Mouse (Mus musculus) ES-E14 (cell line): ENCODE data around the gene Dtd1. TPM values are rescaled to one million over a fixed set of nuclear protein-coding genes. Genes with fewer than 3 reads are reported as not detected.

Experiments
- DNase-seq: peaks from one replicate; pipeline ENCODE4 v3.0.0-alpha.2; 2013; ENCODE audit warnings: low read depth, low spot score
- H3K27ac ChIP-seq: 2 replicates; pipeline ENCODE4 v1.5.1; 2012; ENCODE audit warnings: low read depth, mild to moderate bottlenecking, low read length, moderate library complexity, mixed read lengths; ENCODE audit not compliant: poor library complexity, insufficient read depth, severe bottlenecking
- H3K36me3 ChIP-seq: 2 replicates; pipeline ENCODE4 v1.6.1; 2012; ENCODE audit warnings: mild to moderate bottlenecking, low read length, moderate library complexity, mixed read lengths; ENCODE audit not compliant: control insufficient read depth, poor library complexity, insufficient read depth, severe bottlenecking
- H3K4me1 ChIP-seq, 2 experiments: fragments of 150-350 bp in 1 of 2; sonication (generic) in 1 of 2; 2 replicates each; pipeline ENCODE4 v1.6.1; 2012; ENCODE audit warnings: low read length in 2 of 2, mild to moderate bottlenecking in 1 of 2, mixed read lengths in 1 of 2; ENCODE audit not compliant: control insufficient read depth in 2 of 2, insufficient read depth in 2 of 2, poor library complexity in 1 of 2
- H3K4me3 ChIP-seq, 2 experiments: fragments of 150-350 bp in 1 of 2; sonication (generic) in 1 of 2; 2 replicates each; pipeline ENCODE4 v1.5.1; 2012; ENCODE audit warnings: low read length in 2 of 2, low read depth in 1 of 2, mild to moderate bottlenecking in 1 of 2, mixed read lengths in 1 of 2; ENCODE audit not compliant: insufficient read depth in 1 of 2, poor library complexity in 1 of 2, severe bottlenecking in 1 of 2
- H3K9ac ChIP-seq: 2 replicates; pipeline ENCODE4 v1.6.1; 2012; ENCODE audit warnings: low read depth, mild to moderate bottlenecking, low read length, mixed read lengths; ENCODE audit not compliant: poor library complexity, insufficient read depth, severe bottlenecking
- H3K9me3 ChIP-seq: fragments of 150-350 bp; sonication (generic); 2 replicates; pipeline ENCODE4 v1.6.1; 2012; ENCODE audit warnings: low read depth, mild to moderate bottlenecking, low read length; ENCODE audit not compliant: control insufficient read depth, insufficient read depth
- CHD2 ChIP-seq: IDR thresholded peaks from 2 replicates; pipeline ENCODE4 v1.6.1; 2014; ENCODE audit warnings: mild to moderate bottlenecking, low read depth, low read length, inconsistent platforms
- HCFC1 ChIP-seq: IDR thresholded peaks from 2 replicates; pipeline ENCODE4 v1.6.1; 2012; ENCODE audit warnings: low read length, inconsistent platforms, borderline replicate concordance; ENCODE audit not compliant: insufficient read depth
- MAFK ChIP-seq: IDR thresholded peaks from 2 replicates; pipeline ENCODE4 v1.6.1; 2014; ENCODE audit warnings: mild to moderate bottlenecking, low read depth, low read length, inconsistent platforms; ENCODE audit not compliant: insufficient read depth
- ZC3H11A ChIP-seq: IDR thresholded peaks from 2 replicates; pipeline ENCODE4 v1.6.1; 2012; ENCODE audit warnings: low read depth, mild to moderate bottlenecking, inconsistent platforms, low read length, borderline replicate concordance
- ZNF384 ChIP-seq: IDR thresholded peaks from 2 replicates; pipeline ENCODE4 v1.6.1; 2012; ENCODE audit warnings: low read depth, low read length, inconsistent platforms
- in situ Hi-C, 2 experiments: fragments of 600-800 bp; cut with MboI; formaldehyde crosslinking; loops; one replicate each; pipeline ENCODE4 v1.15.1; 2025; ENCODE audit warnings: low sequenced_read_pairs in 2 of 2, inconsistent platforms in 1 of 2; ENCODE audit not compliant: unreplicated experiment in 2 of 2
- total RNA-seq: library from RNA; depleted of rRNA; stranded (reverse); fragments of 300-350 nt; gene quantifications from 2 replicates; pipeline ENCODE4 v1.2.3, GENCODE M21; 2012

Dtd1 gene
- total RNA-seq, 1 experiment: 21.2 TPM

- no peak overlapping the region for H3K9ac ChIP-seq
- H3K4me1 ChIP-seq: peaks cover 0 to 2% of the 10 kb centered on the region in 2 experiments; a peak in 1 of 4 replicates
- H3K27ac ChIP-seq: no peak overlapping the region
- no peak for DNase-seq
- no peaks in the 10 kb centered on the region for H3K9me3 ChIP-seq
- H3K36me3 ChIP-seq: 0 out of 2 replicates have a peak, but pooled peaks cover 2% of the 10 kb centered on the region
- in situ Hi-C loops: no loop called here
- no peak overlapping the region for H3K4me3 ChIP-seq
- TF ChIP-seq ZNF384: no peak
- no peak for TF ChIP-seq HCFC1
- no peak for TF ChIP-seq CHD2
Observed at GRCm38 (mm10) chr2:144598006-144598405, 1.7 kb upstream of the Dtd1 start.

GRCm38 (mm10) chr2:144601576-144601975 is 1.9 kb downstream of the Dtd1 start:
- Histone ChIP-seq H3K4me3 (no peak overlapping the region), H3K4me1 (peaks cover 0 to 4% of the 10 kb centered on the region in 2 experiments; a peak in 1 of 4 replicates), H3K27ac (no peak overlapping the region), H3K9ac (no peak overlapping the region), H3K9me3 (no peaks in the 10 kb centered on the region), H3K36me3 (no peaks in the 10 kb centered on the region; the same call in 1 of the 2 replicates)
- in situ Hi-C loops: no loop called here
- DNase-seq: no peak
- no peak for TF ChIP-seq ZNF384
- no peak for TF ChIP-seq MAFK
- no peak for TF ChIP-seq HCFC1
- no peak for TF ChIP-seq CHD2

GRCm38 (mm10) chr2:144613956-144614355 is 14.3 kb downstream of the Dtd1 start:
- Histone ChIP-seq H3K9ac (no peak overlapping the region), H3K4me3 (no peak overlapping the region), H3K4me1 (no peaks in the 10 kb centered on the region), H3K27ac (no peak overlapping the region), H3K9me3 (no peaks in the 10 kb centered on the region), H3K36me3 (no peaks in the 10 kb centered on the region)
- TF ChIP-seq CHD2: no peak
- no peak for TF ChIP-seq MAFK
- TF ChIP-seq HCFC1: no peak
- no peak for TF ChIP-seq ZNF384
- TF ChIP-seq ZC3H11A: no peak
- DNase-seq: no peak
- in situ Hi-C loops: no loop called here

- no peak for TF ChIP-seq HCFC1
- no peak for TF ChIP-seq CHD2
- no peak for TF ChIP-seq MAFK
- TF ChIP-seq ZC3H11A: no peak
- no peak for TF ChIP-seq ZNF384
- Histone ChIP-seq H3K9ac (no peak overlapping the region), H3K9me3 (no peaks in the 10 kb centered on the region), H3K36me3 (peaks cover 2% of the 10 kb centered on the region; the same call in 1 of the 2 replicates), H3K27ac (no peak overlapping the region), H3K4me1 (no peaks in the 10 kb centered on the region), H3K4me3 (no peak overlapping the region)
- in situ Hi-C loops: no loop called here
- no peak for DNase-seq
Observed at GRCm38 (mm10) chr2:144617074-144617874, 17.6 kb downstream of the Dtd1 start.

GRCm38 (mm10) chr2:144621491-144621890 is 21.8 kb downstream of the Dtd1 start:
- H3K9me3 ChIP-seq: no peaks in the 10 kb centered on the region
- DNase-seq: no peak
- no peak overlapping the region for H3K27ac ChIP-seq
- in situ Hi-C loops: no loop called here
- no peaks in the 10 kb centered on the region for H3K4me1 ChIP-seq
- TF ChIP-seq ZNF384 (no peak), MAFK (no peak), ZC3H11A (no peak), CHD2 (no peak), HCFC1 (no peak)
- peaks cover 2% of the 10 kb centered on the region; the same call in 1 of the 2 replicates for H3K36me3 ChIP-seq
- H3K9ac ChIP-seq: no peak overlapping the region
- H3K4me3 ChIP-seq: no peak overlapping the region
